Mouse (Mus musculus) midbrain, embryonic 10.5 days (tissue): ENCODE data around the gene Cd300lb. TPM values are rescaled to one million over a fixed set of nuclear protein-coding genes. Genes with fewer than 3 reads are reported as not detected.
"Not testable (repeated sequence)": the region's sequence is repeated elsewhere in the genome, so short reads cannot be mapped to it uniquely, and the experiment has no call there.

Source experiments
- DNase-seq: peaks from one replicate; pipeline ENCODE4 v3.0.0-alpha.2; 2017; ENCODE audit warnings: low spot score
- H3K27ac ChIP-seq: fragments of 300-500 bp; sonication (generic); replicated peaks from 2 replicates; pipeline ENCODE4 v1.5.1; 2016; ENCODE audit warnings: mild to moderate bottlenecking
- H3K27me3 ChIP-seq: fragments of 300-500 bp; sonication (generic); 2 replicates; pipeline ENCODE4 v1.6.1; 2016; ENCODE audit warnings: low read depth, mild to moderate bottlenecking; ENCODE audit not compliant: poor library complexity, severe bottlenecking
- H3K36me3 ChIP-seq: fragments of 300-500 bp; sonication (generic); 2 replicates; pipeline ENCODE4 v1.6.1; 2016; ENCODE audit warnings: mild to moderate bottlenecking, moderate library complexity
- H3K4me1 ChIP-seq: fragments of 300-500 bp; sonication (generic); 2 replicates; pipeline ENCODE4 v1.6.1; 2016
- H3K4me3 ChIP-seq: fragments of 300-500 bp; sonication (generic); 2 replicates; pipeline ENCODE4 v1.5.1; 2016; ENCODE audit warnings: mild to moderate bottlenecking, moderate library complexity
- H3K9me3 ChIP-seq: fragments of 300-500 bp; sonication (generic); replicated peaks from 2 replicates; pipeline ENCODE4 v1.6.1; 2016; ENCODE audit warnings: mild to moderate bottlenecking
- WGBS: fragments of 180-500 bp; shearing (Covaris S2); methylation state at CpG from one replicate; pipeline ENCODE4 v1.1.7; 2016; 5-methylcytosine and 5-hydroxymethylcytosine counted together
- polyA plus RNA-seq: library from polyadenylated mRNA; unstranded; fragments of >200 nt; fragmentation: Nextera tagmentation; extraction: Ambion mirVana; gene quantifications from 2 replicates; pipeline ENCODE4 v1.2.1, GENCODE M21; 2016

The Cd300lb gene
- polyA plus RNA-seq, 1 experiment from 2014 or later, result not detected

DNA sequence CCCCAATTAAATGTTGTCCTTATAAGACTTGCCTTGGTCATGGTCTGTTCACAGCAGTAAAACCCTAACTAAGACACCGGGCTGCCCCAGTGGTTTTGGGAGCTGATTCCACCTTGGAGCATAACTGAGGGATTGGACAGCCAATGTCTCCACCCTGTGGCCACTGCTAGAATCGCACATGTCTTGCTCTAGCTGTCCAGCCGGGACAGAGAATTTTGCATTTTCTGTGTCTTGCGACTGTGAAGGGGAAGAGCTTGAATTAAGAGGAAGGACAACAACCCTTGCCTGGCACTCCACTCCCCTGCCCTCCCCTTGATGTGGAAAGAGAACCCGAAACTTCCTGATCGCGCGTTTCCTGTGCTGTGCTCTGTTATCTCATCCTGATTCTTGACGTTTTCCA lies 21.3 kb downstream of the Cd300lb start:
- WGBS, result 22% methylated on average over 9 of the region's 9 CpGs
- no peak overlapping the region for H3K27ac ChIP-seq
- DNase-seq, result peak; percentile 83
- H3K27me3 ChIP-seq, result peaks cover 13% of the 10 kb centered on the region; the same call in 1 of the 2 replicates
- no peaks in the 10 kb centered on the region for H3K9me3 ChIP-seq
- H3K4me1 ChIP-seq, result no peaks in the 10 kb centered on the region
- H3K4me3 ChIP-seq, result no peak overlapping the region
- no peaks in the 10 kb centered on the region for H3K36me3 ChIP-seq

DNA sequence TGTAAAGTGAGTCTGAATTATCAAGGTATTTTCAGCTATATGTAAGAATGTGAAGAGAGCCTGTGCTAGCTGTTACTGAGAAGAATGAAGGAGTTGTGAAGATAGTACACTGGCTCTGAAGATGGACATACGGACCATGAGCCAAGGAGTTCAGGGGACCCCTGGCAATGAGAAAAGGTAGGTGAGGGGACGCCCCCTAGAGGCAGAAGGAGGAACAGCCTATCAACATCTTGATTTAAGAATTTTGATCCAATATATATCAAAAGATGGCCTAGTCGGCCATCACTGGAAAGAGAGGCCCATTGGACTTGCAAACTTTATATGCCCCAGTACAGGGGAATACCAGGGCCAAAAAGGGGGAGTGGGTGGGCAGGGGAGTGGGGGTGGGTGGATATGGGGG lies 24.6 kb downstream of the Cd300lb start:
- not testable (repeated sequence) for H3K27ac ChIP-seq, H3K4me1 ChIP-seq, H3K4me3 ChIP-seq, DNase-seq, H3K36me3 ChIP-seq, H3K9me3 ChIP-seq
- peaks cover 13% of the 10 kb centered on the region for H3K27me3 ChIP-seq
- WGBS, result 48% methylated on average over 3 of the region's 3 CpGs

GRCm38 (mm10) chr11:114908086-114908485 lies 26.1 kb downstream of the Cd300lb start:
- Histone ChIP-seq H3K27me3 (peaks cover 2% of the 10 kb centered on the region; the same call in 1 of the 2 replicates), H3K4me3 (no peak overlapping the region), H3K4me1 (no peaks in the 10 kb centered on the region), H3K27ac (no peak overlapping the region), H3K36me3 (no peaks in the 10 kb centered on the region), H3K9me3 (no peaks in the 10 kb centered on the region)
- 73% methylated on average over 4 of the region's 4 CpGs for WGBS
- no peak for DNase-seq

DNA sequence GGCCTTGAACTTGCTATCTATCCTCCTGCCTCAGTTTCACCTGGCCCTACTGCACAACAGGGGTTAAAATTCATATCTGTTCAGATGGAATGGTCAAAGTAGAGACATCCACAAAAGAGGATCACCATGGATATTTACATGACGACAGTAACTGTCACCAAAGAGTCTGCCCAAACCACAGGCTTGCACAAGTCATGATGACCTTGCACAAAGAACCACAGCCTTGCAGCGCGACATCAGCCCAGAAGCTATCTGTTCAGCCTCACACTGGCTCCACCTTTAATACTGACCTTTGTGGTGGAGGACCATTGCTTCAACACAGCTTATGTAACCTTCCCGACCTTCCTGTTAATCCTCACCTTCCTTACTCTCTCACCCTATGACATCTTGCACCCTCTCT lies 26.6 kb downstream of the Cd300lb start:
- H3K4me1 ChIP-seq, result no peaks in the 10 kb centered on the region
- whole genome bisulfite sequencing, result 85% methylated on average over 4 of the region's 4 CpGs

GRCm38 (mm10) chr11:114903224-114903623 lies 31.0 kb downstream of the Cd300lb start:
- Histone ChIP-seq H3K27me3 (no peaks in the 10 kb centered on the region; the same call in 1 of the 2 replicates), H3K4me1 (no peaks in the 10 kb centered on the region), H3K9me3 (no peaks in the 10 kb centered on the region), H3K36me3 (no peaks in the 10 kb centered on the region), H3K4me3 (no peak overlapping the region), H3K27ac (no peak overlapping the region)
- DNase-seq, result no peak
- 93% methylated on average over 4 of the region's 4 CpGs for whole genome bisulfite sequencing

More for the DNA sequence above, 26.6 kb downstream of the Cd300lb start:
- no peak for DNase-seq
- no peak overlapping the region for H3K27ac ChIP-seq
- H3K4me3 ChIP-seq, result no peak overlapping the region
- no peaks in the 10 kb centered on the region for H3K36me3 ChIP-seq
- H3K27me3 ChIP-seq, result no peaks in the 10 kb centered on the region; the same call in 1 of the 2 replicates
- no peaks in the 10 kb centered on the region for H3K9me3 ChIP-seq

- no peaks in the 10 kb centered on the region for H3K9me3 ChIP-seq
- DNase-seq, result no peak
- H3K4me1 ChIP-seq, result no peaks in the 10 kb centered on the region
- H3K27ac ChIP-seq, result no peak overlapping the region
- 35% methylated on average over 1 of the region's 1 CpGs for WGBS
- H3K36me3 ChIP-seq, result no peaks in the 10 kb centered on the region
- H3K4me3 ChIP-seq, result no peak overlapping the region
- H3K27me3 ChIP-seq, result no peaks in the 10 kb centered on the region
Measured at GRCm38 (mm10) chr11:114898026-114898425, 36.2 kb downstream of the Cd300lb start.

- H3K27me3 ChIP-seq, result no peaks in the 10 kb centered on the region
- H3K27ac ChIP-seq, result no peak overlapping the region
- no peaks in the 10 kb centered on the region for H3K4me1 ChIP-seq
- no peak for DNase-seq
- no peaks in the 10 kb centered on the region for H3K36me3 ChIP-seq
- H3K4me3 ChIP-seq, result no peak overlapping the region
- no peaks in the 10 kb centered on the region for H3K9me3 ChIP-seq
- WGBS, result 78% methylated on average over 3 of the region's 3 CpGs
Measured at GRCm38 (mm10) chr11:114896085-114896484, 38.1 kb downstream of the Cd300lb start.

GRCm38 (mm10) chr11:114890542-114890941 lies 43.6 kb downstream of the Cd300lb start:
- WGBS, result 58% methylated on average over 5 of the region's 5 CpGs
- DNase-seq, result no peak
- Histone ChIP-seq H3K27me3 (no peaks in the 10 kb centered on the region), H3K9me3 (no peaks in the 10 kb centered on the region), H3K27ac (0 out of 2 replicates have a peak overlapping the region, but pooled peaks have one; percentile 6), H3K4me1 (peaks cover 9% of the 10 kb centered on the region), H3K36me3 (no peaks in the 10 kb centered on the region), H3K4me3 (no peak overlapping the region)

DNA sequence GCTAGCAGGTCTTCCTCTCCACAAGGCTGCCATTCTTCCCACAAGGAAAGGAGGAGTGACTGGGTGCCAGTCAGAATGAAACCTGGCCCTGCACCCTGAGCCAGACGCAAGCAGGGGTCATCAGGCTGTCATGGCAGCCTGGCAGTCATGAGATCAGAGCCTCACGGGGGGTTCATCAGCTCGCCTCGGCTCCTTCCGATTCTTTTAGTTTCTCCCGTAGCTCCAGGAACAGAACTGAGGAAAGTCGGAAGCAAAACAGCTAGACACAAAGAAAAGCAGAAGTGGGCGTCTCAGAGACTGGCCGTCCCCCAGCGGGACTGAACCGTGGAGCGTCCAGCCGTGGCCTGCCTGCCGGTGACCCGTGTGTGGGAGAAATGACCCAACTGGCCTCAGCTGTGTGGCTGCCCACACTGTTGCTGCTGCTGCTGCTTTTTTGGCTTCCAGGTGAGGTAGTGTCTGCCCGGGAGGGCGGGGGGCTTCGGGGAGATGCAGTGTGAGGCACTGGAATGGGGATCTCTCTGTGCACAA lies 44.1 kb downstream of the Cd300lb start, which contains the start of gene Cd300a:
Gene Cd300a, plus strand, starts transcription at position 51 of the 528 bp plus-strand sequence.
- H3K9me3 ChIP-seq, result no peaks in the 10 kb centered on the region
- H3K27ac ChIP-seq, result peak within 1 kb of the TSS; percentile 6; the same call in 1 of the 2 replicates
- H3K4me3 ChIP-seq, result no peak within 1 kb of the TSS
- peaks cover 9% of the 10 kb centered on the region for H3K4me1 ChIP-seq
- no peaks in the 10 kb centered on the region for H3K36me3 ChIP-seq
- DNase-seq, result no peak
- no peaks in the 10 kb centered on the region for H3K27me3 ChIP-seq
- 53% methylated on average over 18 of the region's 18 CpGs for WGBS

DNA sequence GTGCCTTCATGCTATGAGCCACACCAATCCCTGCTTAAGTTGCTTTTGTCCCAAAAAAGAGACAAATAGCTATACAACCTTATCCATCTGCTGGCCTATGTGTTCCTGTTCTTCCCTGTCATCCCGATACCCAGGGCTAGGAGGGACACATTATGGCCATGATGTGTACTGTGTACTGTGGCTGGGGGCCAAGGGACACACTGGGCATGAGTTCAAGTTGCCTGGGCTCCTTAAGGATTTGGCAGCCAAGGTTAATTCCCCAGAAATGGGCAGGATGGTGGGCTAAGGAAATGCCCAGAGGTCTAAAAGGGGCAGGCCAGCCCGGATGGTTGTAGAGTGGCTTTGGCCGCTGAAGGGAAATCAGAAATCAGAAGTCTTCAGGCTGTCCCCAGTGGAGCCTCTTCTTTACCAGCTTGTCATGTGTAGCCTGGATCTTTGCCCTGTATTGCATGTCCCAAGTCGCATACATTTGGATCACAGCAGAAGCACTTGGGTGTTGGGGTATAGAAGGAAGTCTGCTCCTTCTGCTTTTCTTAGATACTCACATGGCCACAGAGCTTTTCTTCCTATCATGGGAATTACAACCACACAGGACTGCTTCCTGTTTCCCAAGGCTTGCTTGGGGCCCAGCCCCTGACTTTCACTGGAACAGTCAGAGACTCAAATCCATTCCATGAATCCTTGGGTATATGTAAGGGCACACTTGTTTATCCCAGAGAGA lies 49.6 kb downstream of the Cd300lb start:
- no peaks in the 10 kb centered on the region for H3K9me3 ChIP-seq
- no peaks in the 10 kb centered on the region for H3K27me3 ChIP-seq
- H3K4me3 ChIP-seq, result no peak overlapping the region
- H3K36me3 ChIP-seq, result no peaks in the 10 kb centered on the region
- WGBS, result 87% methylated on average over 4 of the region's 4 CpGs
- DNase-seq, result no peak
- peaks cover 5% of the 10 kb centered on the region for H3K4me1 ChIP-seq
- no peak overlapping the region for H3K27ac ChIP-seq

GRCm38 (mm10) chr11:114883251-114883789 lies 50.9 kb downstream of the Cd300lb start:
- no peaks in the 10 kb centered on the region for H3K9me3 ChIP-seq
- no peak overlapping the region for H3K4me3 ChIP-seq
- no peaks in the 10 kb centered on the region for H3K27me3 ChIP-seq
- 95% methylated on average over 4 of the region's 4 CpGs for WGBS
- H3K27ac ChIP-seq, result no peak overlapping the region
- no peak for DNase-seq
- H3K36me3 ChIP-seq, result no peaks in the 10 kb centered on the region
- peaks cover 5% of the 10 kb centered on the region for H3K4me1 ChIP-seq

- H3K4me3 ChIP-seq, result no peak overlapping the region
- H3K27ac ChIP-seq, result no peak overlapping the region
- 0% methylated on average over 1 of the region's 1 CpGs for WGBS
- peak; percentile 35 for DNase-seq
- H3K9me3 ChIP-seq, result no peaks in the 10 kb centered on the region
- peaks cover 20% of the 10 kb centered on the region for H3K4me1 ChIP-seq
- H3K36me3 ChIP-seq, result no peaks in the 10 kb centered on the region
- H3K27me3 ChIP-seq, result no peaks in the 10 kb centered on the region
Measured at GRCm38 (mm10) chr11:114880589-114880988, 53.6 kb downstream of the Cd300lb start.

GRCm38 (mm10) chr11:114880185-114880584 lies 54.0 kb downstream of the Cd300lb start:
- Histone ChIP-seq H3K27ac (no peak overlapping the region), H3K4me1 (peaks cover 24% of the 10 kb centered on the region), H3K9me3 (no peaks in the 10 kb centered on the region), H3K27me3 (0 out of 2 replicates have a peak, but pooled peaks cover 2% of the 10 kb centered on the region), H3K36me3 (no peaks in the 10 kb centered on the region), H3K4me3 (no peak overlapping the region)
- no peak for DNase-seq
